Comparison of ENCODE assay signal across 8 mouse cellular contexts in genomic region chr5:149229619-149230339, GRCm38 (mm10). TPM values are rescaled to one million over a fixed set of nuclear protein-coding genes. Genes with fewer than 3 reads are reported as not detected.
DNase-seq lines count a peak whose midpoint lies in the region; ATAC-seq lines count a peak whose summit lies in the region.

No protein-coding gene starts in this region.

- 78% methylated on average over 17 of the region's 18 CpGs for WGBS in hindbrain, embryonic 11.5 days
- 74% methylated on average over 18 of the region's 18 CpGs for WGBS in midbrain, embryonic 13.5 days

- DNase-seq in kidney, adult 9 months = peak; percentile 28
- no peak for DNase-seq in kidney, adult 8-10 months
- peak; percentile 34 for DNase-seq in ZHBTc4 (ENCODE audit: low read depth, low spot score)
- DNase-seq in hindbrain, embryonic 11.5 days (ENCODE audit: low spot score) = no peak
- DNase-seq in frontal cortex, postnatal 10 days (ENCODE audit: low spot score in 2 of 2) = no peak
- no peak for DNase-seq in MN1 (ENCODE audit: low spot score)
- no peak for DNase-seq in left cerebral cortex, postnatal 14 days (ENCODE audit: low spot score in 2 of 2)

- H3K36me3 ChIP-seq in hindbrain, embryonic 11.5 days (ENCODE audit: control insufficient read depth, insufficient read depth, low read length) = no peaks in the 10 kb centered on the region
- no peaks in the 10 kb centered on the region for H3K36me3 ChIP-seq in midbrain, embryonic 13.5 days

- peak overlapping the region; percentile 90 for H3K27ac ChIP-seq in hindbrain, embryonic 11.5 days (ENCODE audit: low read depth, low read length)
- peak overlapping the region; percentile 90 for H3K27ac ChIP-seq in midbrain, embryonic 13.5 days

- intact Hi-C loops in left cerebral cortex, postnatal 14 days (cut with DNase I) = no loop called here

- ATAC-seq in hindbrain, embryonic 11.5 days (ENCODE audit: low FRiP score) = peak; percentile 48; the same call in 1 of the 2 replicates
- no peak for ATAC-seq in midbrain, embryonic 13.5 days

- H3K4me1 ChIP-seq in hindbrain, embryonic 11.5 days (replicated peaks; ENCODE audit: control insufficient read depth, insufficient read depth, low read length) = no peaks in the 10 kb centered on the region
- peaks cover 8% of the 10 kb centered on the region for H3K4me1 ChIP-seq in midbrain, embryonic 13.5 days (replicated peaks)

- H3K27me3 ChIP-seq in hindbrain, embryonic 11.5 days (ENCODE audit: control insufficient read depth, insufficient read depth, low read length) = no peaks in the 10 kb centered on the region
- no peaks in the 10 kb centered on the region for H3K27me3 ChIP-seq in midbrain, embryonic 13.5 days

- H3K4me2 ChIP-seq in hindbrain, embryonic 11.5 days (replicated peaks; ENCODE audit: low read depth, low read length) = peak overlapping the region; percentile 34; the same call in 1 of the 2 replicates
- peak overlapping the region; percentile 49 for H3K4me2 ChIP-seq in midbrain, embryonic 13.5 days (replicated peaks)

- H3K9me3 ChIP-seq in hindbrain, embryonic 11.5 days (ENCODE audit: control insufficient read depth, low read length) = no peaks in the 10 kb centered on the region
- no peaks in the 10 kb centered on the region for H3K9me3 ChIP-seq in midbrain, embryonic 13.5 days

- peak overlapping the region; percentile 46 for H3K4me3 ChIP-seq in hindbrain, embryonic 11.5 days (ENCODE audit: low read depth, low read length)
- peak overlapping the region; percentile 48 for H3K4me3 ChIP-seq in midbrain, embryonic 13.5 days (replicated peaks)

- peak overlapping the region; percentile 64; the same call in 1 of the 2 replicates for H3K9ac ChIP-seq in hindbrain, embryonic 11.5 days (ENCODE audit: low read depth, low read length)
- peak overlapping the region; percentile 62 for H3K9ac ChIP-seq in midbrain, embryonic 13.5 days (replicated peaks)

RNA-seq across cellular contexts. Expression of gene Alox5ap, which starts 34.8 kb away (rescaled TPM):
- 5.6 and 6.9 TPM in 2 replicates for polyA plus RNA-seq in hindbrain, embryonic 11.5 days (2014; fragmentation: Nextera tagmentation; extraction: Ambion mirVana)
- polyA plus RNA-seq in midbrain, embryonic 13.5 days (2015; fragmentation: Nextera tagmentation; extraction: Ambion mirVana) = 8.6 and 9.1 TPM in 2 replicates
- 10 to 100 TPM in 1 of 2 experiments, 1 to 10 TPM in 1; 8.1 to 11.7 TPM for total RNA-seq in left cerebral cortex, postnatal 14 days (2021)

RNA-seq across cellular contexts. Expression of gene Hmgb1, which starts 45.5 kb away (rescaled TPM):
- polyA plus RNA-seq in hindbrain, embryonic 11.5 days (2014; fragmentation: Nextera tagmentation; extraction: Ambion mirVana) = 1,633 and 1,649 TPM in 2 replicates
- 1,097 and 1,253 TPM in 2 replicates for polyA plus RNA-seq in midbrain, embryonic 13.5 days (2015; fragmentation: Nextera tagmentation; extraction: Ambion mirVana)
- 100 to 1,000 TPM; 157 to 159 TPM for total RNA-seq in left cerebral cortex, postnatal 14 days (2021)

RNA-seq across cellular contexts. Expression of gene Uspl1, which starts 45.6 kb away (rescaled TPM):
- 73.7 and 79.9 TPM in 2 replicates for polyA plus RNA-seq in hindbrain, embryonic 11.5 days (2014; fragmentation: Nextera tagmentation; extraction: Ambion mirVana)
- 64.4 and 64.8 TPM in 2 replicates for polyA plus RNA-seq in midbrain, embryonic 13.5 days (2015; fragmentation: Nextera tagmentation; extraction: Ambion mirVana)
- 10 to 100 TPM; 43.6 to 48.1 TPM for total RNA-seq in left cerebral cortex, postnatal 14 days (2021)

Comparison
In these comparisons a context has a peak if more than half of its experiments do, and no peak if none do; other contexts are left out.
1. DNase-seq: peak in kidney, adult 9 months (single experiment) and ZHBTc4 (single experiment); none in kidney, adult 8-10 months (0 of 2), hindbrain, embryonic 11.5 days (single experiment), frontal cortex, postnatal 10 days (0 of 2), MN1 (single experiment) and left cerebral cortex, postnatal 14 days (0 of 2).